Mouse (Mus musculus) B cell, adult 2 months (primary cell): Measurements from ENCODE around the gene Galt.
"Not testable (repeated sequence)": the region's sequence is repeated elsewhere in the genome, so short reads cannot be mapped to it uniquely, and the experiment has no call there.

Source experiments
- DNase-seq, 2 experiments: peaks; one replicate each; pipeline ENCODE4 v3.0.0; 2022

Galt gene

GRCm38 (mm10) chr4:41775840-41776239 lies 20.8 kb downstream of the Galt start:
- not testable (repeated sequence) for DNase-seq

GRCm38 (mm10) chr4:41781271-41781670 lies 26.2 kb downstream of the Galt start:
- not testable (repeated sequence) for DNase-seq

DNA sequence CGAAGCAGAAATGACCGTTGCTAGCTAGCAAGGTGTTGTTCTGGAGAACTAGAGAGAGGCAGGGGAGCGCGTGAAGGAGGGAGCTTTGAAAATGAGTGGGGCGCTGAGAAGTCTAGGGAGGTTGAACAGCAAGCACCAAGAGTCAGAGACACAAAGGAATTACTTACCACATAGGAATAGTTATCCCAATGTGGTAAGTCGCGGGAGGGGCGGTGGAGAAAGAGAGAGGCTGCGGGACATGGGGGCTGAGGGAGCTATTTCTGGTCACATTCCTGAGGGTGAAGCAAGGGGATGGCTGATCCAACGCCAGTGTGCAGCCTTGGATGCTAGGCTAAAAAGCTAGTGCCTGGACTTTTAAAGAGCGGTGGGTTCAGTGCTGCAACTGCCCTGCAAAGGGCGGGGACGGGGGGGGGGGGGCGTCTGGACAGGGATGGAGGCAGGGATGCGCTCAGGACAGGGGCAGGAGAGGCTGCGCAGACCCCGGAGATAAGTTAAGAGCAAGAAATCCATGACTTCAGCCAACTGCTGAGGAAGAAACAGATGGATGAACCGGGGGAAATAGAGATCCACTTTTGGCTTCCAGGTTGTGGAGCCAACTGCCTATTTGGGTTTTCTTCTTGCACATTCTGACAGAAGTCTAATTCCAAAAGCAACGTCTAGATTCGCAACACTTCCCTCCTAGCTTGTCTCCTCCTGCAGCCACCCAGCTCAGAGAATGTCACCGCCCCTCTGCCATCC lies 26.9 kb downstream of the Galt start:
- not testable (repeated sequence) for DNase-seq

- not testable (repeated sequence) for DNase-seq
These were observed 27.7 kb downstream of the Galt start for GRCm38 (mm10) chr4:41782711-41783110.

- DNase-seq, result not testable (repeated sequence)
These were observed 28.2 kb downstream of the Galt start for GRCm38 (mm10) chr4:41783197-41783596.
